Mouse (Mus musculus) mammary gland, adult 2 months (tissue): Measurements from ENCODE around the gene Abcf2. TPM values are rescaled to one million over a fixed set of nuclear protein-coding genes. Genes with fewer than 3 reads are reported as not detected.

Source experiments
- polyA plus RNA-seq: library from polyadenylated mRNA; depleted of rRNA; stranded (reverse); fragments of >200 nt; gene quantifications from 2 replicates; pipeline ENCODE4 v1.2.3, GENCODE M21; 2012; ENCODE audit warnings: low replicate concordance; rRNA removed

Gene Abcf2
- polyA plus RNA-seq: 53.6 and 75.4 TPM in 2 replicates

GRCm38 (mm10) chr5:24577183-24577929 is at the start of gene Abcf2:
TSS of gene Abcf2 (minus strand) at chr5:24577467.

GRCm38 (mm10) chr5:24623986-24624821 is 46.9 kb upstream of the Abcf2 start, which contains the start of gene Smarcd3:
TSS of gene Smarcd3 (minus strand) at chr5:24624411.

GRCm38 (mm10) chr5:24586547-24587199 is 9.4 kb upstream of the Abcf2 start, which contains the start of gene Chpf2:
TSS of gene Chpf2 (plus strand) at chr5:24586741.

GRCm38 (mm10) chr5:24556709-24557108 is 20.6 kb downstream of the Abcf2 start, which contains the start of gene 4931409K22Rik:
TSS of gene 4931409K22Rik (minus strand) at chr5:24556809.

GRCm38 (mm10) chr5:24540387-24541143 is 36.7 kb downstream of the Abcf2 start, which contains the start of gene Asb10:
TSS of gene Asb10 (minus strand) at chr5:24540978.

GRCm38 (mm10) chr5:24526889-24527230 is 50.4 kb downstream of the Abcf2 start, which contains the start of gene Gbx1:
TSS of gene Gbx1 (minus strand) at chr5:24527202.

Other genes with a start within 250 kb of the Abcf2 start
- 13.7 and 24.4 TPM in 2 replicates for gene Kcnh2, start 225.9 kb downstream of the Abcf2 start, polyA plus RNA-seq
- 38.7 and 58.4 TPM in 2 replicates for gene Nos3, start 212.7 kb downstream of the Abcf2 start, polyA plus RNA-seq
- gene Atg9b, start 185.3 kb downstream of the Abcf2 start, polyA plus RNA-seq: 7.8 and 12.0 TPM in 2 replicates
- 97.8 and 104 TPM in 2 replicates for gene Abcb8, start 183.8 kb downstream of the Abcf2 start, polyA plus RNA-seq
- 0.95 and 1.1 TPM in 2 replicates for gene Asic3, start 164.1 kb downstream of the Abcf2 start, polyA plus RNA-seq
- 59.6 and 90.1 TPM in 2 replicates for gene Cdk5, start 153.9 kb downstream of the Abcf2 start, polyA plus RNA-seq
- gene Slc4a2, start 153.6 kb downstream of the Abcf2 start, polyA plus RNA-seq: 62.3 and 66.7 TPM in 2 replicates
- 372 and 415 TPM in 2 replicates for gene Fastk, start 132.2 kb downstream of the Abcf2 start, polyA plus RNA-seq
- gene Tmub1, start 129.6 kb downstream of the Abcf2 start, polyA plus RNA-seq: 57.8 and 87.6 TPM in 2 replicates
- 70.6 and 92.1 TPM in 2 replicates for gene Agap3, start 125.3 kb downstream of the Abcf2 start, polyA plus RNA-seq
- 0.03 TPM in 1 of 2 replicates, not detected in the other for gene Gbx1, start 50.3 kb downstream of the Abcf2 start, polyA plus RNA-seq
- 1.3 and 24.4 TPM in 2 replicates for gene Asb10, start 36.5 kb downstream of the Abcf2 start, polyA plus RNA-seq
- not detected in 2 replicates for gene 4931409K22Rik, start 20.7 kb downstream of the Abcf2 start, polyA plus RNA-seq
- 47.7 and 76.0 TPM in 2 replicates for gene Chpf2, start 9.3 kb upstream of the Abcf2 start, polyA plus RNA-seq
- 20.4 and 39.0 TPM in 2 replicates for gene Smarcd3, start 46.9 kb upstream of the Abcf2 start, polyA plus RNA-seq
- gene Nub1, start 108.1 kb upstream of the Abcf2 start, polyA plus RNA-seq: 52.8 and 55.2 TPM in 2 replicates
- gene Wdr86, start 153.3 kb upstream of the Abcf2 start, polyA plus RNA-seq: 13.7 and 20.6 TPM in 2 replicates
- gene Crygn, start 180.5 kb upstream of the Abcf2 start, polyA plus RNA-seq: 0.83 and 3.9 TPM in 2 replicates